Mouse (Mus musculus) telencephalon, adult 2 months (tissue): ENCODE measurements around the gene Angptl7.
A peak's percentile ranks its signal among the peaks of the same experiment; 100 is the strongest.

Experiments
- DNase-seq: peaks from one replicate; pipeline ENCODE4 v3.0.0-alpha.2; 2011; ENCODE audit warnings: low read depth, low spot score

Angptl7 gene

GRCm38 (mm10) chr4:148500410-148500867 is at the start of gene Angptl7:
Angptl7 (minus strand) TSS chr4:148500460.
- no peak for DNase-seq

GRCm38 (mm10) chr4:148549106-148549505 is 48.8 kb upstream of the Angptl7 start:
- no peak for DNase-seq

- DNase-seq, result no peak
Measured at GRCm38 (mm10) chr4:148535876-148536275, 35.6 kb upstream of the Angptl7 start.

GRCm38 (mm10) chr4:148533613-148534328 is 33.5 kb upstream of the Angptl7 start:
- DNase-seq, result no peak

GRCm38 (mm10) chr4:148532516-148532915 is 32.3 kb upstream of the Angptl7 start:
- DNase-seq, result no peak

- no peak for DNase-seq
Measured at GRCm38 (mm10) chr4:148531341-148531740, 31.1 kb upstream of the Angptl7 start.

- DNase-seq, result no peak
Measured at GRCm38 (mm10) chr4:148530778-148531177, 30.5 kb upstream of the Angptl7 start.

- DNase-seq, result no peak
Measured at GRCm38 (mm10) chr4:148530351-148530750, 30.1 kb upstream of the Angptl7 start.

GRCm38 (mm10) chr4:148527158-148527910 is 27.1 kb upstream of the Angptl7 start:
- DNase-seq, result no peak

GRCm38 (mm10) chr4:148523538-148523937 is 23.3 kb upstream of the Angptl7 start:
- DNase-seq, result no peak

GRCm38 (mm10) chr4:148518235-148518795 is 18.1 kb upstream of the Angptl7 start:
- DNase-seq, result peak; percentile 49

GRCm38 (mm10) chr4:148517809-148518208 is 17.5 kb upstream of the Angptl7 start:
- DNase-seq, result no peak

- DNase-seq, result no peak
Measured at GRCm38 (mm10) chr4:148515313-148515712, 15.1 kb upstream of the Angptl7 start.

GRCm38 (mm10) chr4:148513021-148513559 is 12.8 kb upstream of the Angptl7 start:
- peak; percentile 62 for DNase-seq

- DNase-seq, result no peak
Measured at GRCm38 (mm10) chr4:148511334-148511733, 11.1 kb upstream of the Angptl7 start.

GRCm38 (mm10) chr4:148510691-148511090 is 10.4 kb upstream of the Angptl7 start:
- no peak for DNase-seq

- peak; percentile 52 for DNase-seq
Measured at GRCm38 (mm10) chr4:148509450-148510084, 9.3 kb upstream of the Angptl7 start.

- peak; percentile 78 for DNase-seq
Measured at GRCm38 (mm10) chr4:148508084-148508849, 8.0 kb upstream of the Angptl7 start.

GRCm38 (mm10) chr4:148507585-148507984 is 7.3 kb upstream of the Angptl7 start:
- no peak for DNase-seq

- DNase-seq, result no peak
Measured at GRCm38 (mm10) chr4:148504497-148504959, 4.3 kb upstream of the Angptl7 start.
